Mouse (Mus musculus): Measurements from ENCODE around the gene Mat1a.

Gene Mat1a

GRCm38 (mm10) chr14:41140686-41141085 lies 35.9 kb downstream of the Mat1a start:
- DNase-seq (ENCODE audit: low spot score in 2 of 2) = no peak

DNA sequence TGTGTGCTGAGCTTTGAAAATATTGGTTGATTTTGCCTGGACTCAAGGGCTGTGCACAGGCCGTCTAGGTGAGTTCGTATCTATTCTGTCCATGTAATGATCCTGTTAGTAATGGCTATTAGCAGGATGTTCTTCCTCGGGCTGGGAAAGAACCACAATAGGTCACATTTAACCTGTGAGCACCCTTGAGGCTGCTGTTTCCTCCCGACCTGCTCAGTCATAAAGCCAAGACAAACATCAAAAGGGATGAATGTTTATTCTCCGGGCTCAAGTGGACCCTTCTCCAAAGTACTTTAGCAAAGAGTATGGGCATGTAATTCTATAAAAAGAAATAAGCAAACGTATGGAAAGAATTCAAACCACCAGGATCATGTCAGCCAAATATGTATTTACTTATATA lies 41.2 kb downstream of the Mat1a start:
- no peak for DNase-seq (ENCODE audit: low spot score in 2 of 2)

DNA sequence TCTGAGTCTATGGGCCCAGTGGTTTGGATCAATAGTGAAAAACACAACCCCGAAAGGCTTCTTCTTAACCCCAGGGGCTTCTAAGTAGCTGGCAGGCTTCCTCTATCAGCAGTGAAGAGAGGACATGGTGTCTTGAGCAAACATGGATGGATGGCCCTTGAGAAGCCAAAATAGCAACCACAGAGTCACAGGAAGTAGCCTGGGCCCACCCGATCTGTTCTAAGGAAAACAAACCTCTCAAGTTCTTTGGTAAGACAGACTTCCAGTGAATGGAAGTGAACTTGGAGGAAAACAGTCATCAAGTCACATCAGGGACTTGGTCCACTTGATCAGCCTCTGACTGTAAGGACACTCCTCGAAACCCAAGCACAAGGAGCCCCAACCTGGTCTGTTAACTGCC lies 42.1 kb downstream of the Mat1a start:
- DNase-seq (ENCODE audit: low spot score in 2 of 2) = no peak

DNA sequence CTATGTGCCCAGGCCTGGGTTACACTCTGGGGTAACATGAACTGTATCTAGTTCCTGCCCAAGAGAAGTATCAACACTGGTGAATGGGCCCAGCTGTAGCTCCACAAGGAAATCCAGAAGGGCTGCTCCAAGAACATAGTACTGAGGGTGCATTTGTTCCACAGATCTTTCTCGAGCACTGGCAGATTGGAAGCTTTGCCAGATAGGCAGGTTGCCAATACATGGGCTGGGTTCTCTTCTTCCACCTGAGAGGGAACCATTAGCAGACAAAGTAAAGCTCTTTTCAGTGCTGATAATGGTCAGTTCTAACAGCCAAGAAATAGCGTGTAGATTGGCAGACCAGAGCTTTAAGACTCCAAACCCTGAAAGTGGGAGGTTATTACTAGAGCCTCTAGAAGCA lies 42.5 kb downstream of the Mat1a start:
- DNase-seq (ENCODE audit: low spot score in 2 of 2) = no peak

DNA sequence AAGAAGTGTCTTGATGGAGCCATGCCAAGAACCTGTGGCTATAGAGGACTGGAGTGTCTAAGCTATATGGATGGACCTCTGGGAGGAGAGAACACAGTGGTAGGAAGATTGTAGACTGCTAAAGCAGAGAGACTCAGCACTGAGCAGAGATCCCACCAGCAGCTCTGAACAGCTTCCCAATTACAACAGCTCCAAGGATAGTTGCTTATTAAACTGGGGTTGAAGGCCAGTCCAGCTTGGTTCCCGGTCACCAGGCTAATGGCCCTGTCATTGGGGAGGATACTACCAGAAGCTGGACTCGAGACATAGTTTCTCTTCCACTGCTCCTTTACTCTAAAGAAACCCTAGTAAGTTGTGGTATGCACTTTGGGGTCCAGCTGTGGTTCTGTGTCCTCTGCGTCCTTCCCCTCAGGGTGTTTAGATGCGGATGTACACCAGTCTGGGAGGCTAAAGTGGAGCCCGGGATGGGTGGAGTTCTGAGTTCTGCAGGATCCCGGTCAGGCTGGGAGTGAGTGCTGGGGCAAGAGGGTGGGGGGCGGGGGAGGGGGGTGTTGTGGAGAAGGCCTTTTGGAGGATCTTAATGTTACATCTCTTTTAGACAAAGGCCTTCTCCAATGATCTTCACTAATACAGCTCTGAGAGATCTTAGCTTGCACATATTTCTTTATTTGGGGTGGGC lies 46.5 kb downstream of the Mat1a start, which contains the start of gene Mbl1:
TSS of gene Mbl1 (plus strand) at position 239 of the 679 bp plus-strand sequence.
- DNase-seq (ENCODE audit: low spot score in 2 of 2) = no peak

- DNase-seq (ENCODE audit: low spot score in 2 of 2) = no peak
Measured at GRCm38 (mm10) chr14:41160076-41160475, 55.2 kb downstream of the Mat1a start.

- DNase-seq (ENCODE audit: low spot score in 2 of 2) = no peak
Measured at GRCm38 (mm10) chr14:41160743-41161142, 55.9 kb downstream of the Mat1a start.

DNA sequence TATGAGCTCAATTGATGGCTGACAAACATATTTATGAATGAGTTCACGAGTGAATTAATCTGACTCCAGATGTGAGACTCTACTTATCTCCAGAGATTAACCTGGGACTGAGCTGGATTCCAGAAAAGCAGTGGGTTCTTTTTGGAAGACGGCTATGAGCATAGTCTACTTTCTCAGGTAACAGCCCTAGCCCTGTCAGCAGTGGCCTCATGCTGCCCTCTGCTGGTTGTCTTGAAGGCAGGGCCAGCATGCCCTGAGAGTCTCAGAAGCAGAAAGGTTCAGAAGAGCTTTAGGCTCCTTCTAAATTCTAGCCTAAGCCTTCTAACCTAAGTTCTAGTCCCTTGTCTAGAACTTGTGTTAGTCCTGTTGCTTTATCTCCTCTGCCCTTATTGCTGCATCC lies 57.8 kb downstream of the Mat1a start:
- peak in 1 of 2 experiments; percentile 3 for DNase-seq (ENCODE audit: low spot score in 2 of 2)

DNA sequence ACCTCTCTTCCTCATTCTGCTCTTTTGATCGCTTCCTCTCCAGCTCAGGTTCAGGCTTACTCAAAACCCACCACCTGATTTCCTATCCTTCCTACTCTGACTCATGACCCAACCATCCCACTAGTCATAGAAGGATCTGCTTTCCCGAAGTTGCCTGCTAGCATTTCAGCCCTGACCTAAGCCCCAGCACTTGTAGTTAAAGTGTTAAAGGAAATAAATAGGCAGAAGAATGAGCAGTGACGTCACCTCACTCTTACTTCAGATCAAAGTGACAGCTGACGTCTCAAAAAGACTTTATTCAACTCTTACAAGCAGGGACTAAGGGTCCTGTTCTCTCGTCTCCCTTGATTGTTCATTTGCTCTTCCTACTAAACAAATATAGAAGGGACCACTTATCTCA lies 62.4 kb downstream of the Mat1a start:
- no peak for DNase-seq (ENCODE audit: low spot score in 2 of 2)

GRCm38 (mm10) chr14:41168567-41168966 lies 63.7 kb downstream of the Mat1a start:
- DNase-seq (ENCODE audit: low spot score in 2 of 2) = no peak

GRCm38 (mm10) chr14:41170514-41170913 lies 65.7 kb downstream of the Mat1a start:
- DNase-seq (ENCODE audit: low spot score in 2 of 2) = no peak
